Mouse (Mus musculus): ENCODE data around the gene Fam53b. TPM values are rescaled to one million over a fixed set of nuclear protein-coding genes. Genes with fewer than 3 reads are reported as not detected.

The Fam53b gene
- polyA plus RNA-seq, 1 experiment from 2014 or later: 25.3 TPM

DNA sequence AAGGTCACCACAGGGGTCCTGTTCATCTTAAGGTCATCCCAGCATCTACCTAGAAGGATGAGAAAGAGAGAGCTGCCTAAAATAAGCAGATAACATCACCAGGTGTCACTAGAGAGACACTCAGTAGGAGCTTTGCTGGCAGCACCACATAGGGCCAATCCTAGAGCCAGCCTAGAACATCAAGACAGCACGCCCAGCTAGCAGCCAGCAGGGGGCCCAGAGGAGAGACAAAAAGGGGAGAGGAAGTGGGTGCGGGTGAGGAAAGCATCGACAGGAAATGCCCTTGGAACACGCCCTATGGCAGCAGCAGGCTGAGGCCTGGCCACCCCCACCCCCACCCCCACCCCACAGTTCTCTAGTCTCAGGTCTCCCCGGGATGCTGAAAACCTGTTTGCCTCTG, 78.5 kb downstream of the Fam53b start:
- H3K4me2 ChIP-seq (replicated peaks): no peak overlapping the region
- no peaks in the 10 kb centered on the region for H3K27me3 ChIP-seq
- H3K9ac ChIP-seq: no peak overlapping the region
- H3K9me3 ChIP-seq (replicated peaks): no peaks in the 10 kb centered on the region
- no peaks in the 10 kb centered on the region for H3K36me3 ChIP-seq
- peaks cover 56% of the 10 kb centered on the region for H3K4me1 ChIP-seq
- no peak overlapping the region for H3K4me3 ChIP-seq
- no peak for ATAC-seq (ENCODE audit: low FRiP score)
- 58% methylated on average over 5 of the region's 5 CpGs for WGBS
- H3K27ac ChIP-seq: no peak overlapping the region

DNA sequence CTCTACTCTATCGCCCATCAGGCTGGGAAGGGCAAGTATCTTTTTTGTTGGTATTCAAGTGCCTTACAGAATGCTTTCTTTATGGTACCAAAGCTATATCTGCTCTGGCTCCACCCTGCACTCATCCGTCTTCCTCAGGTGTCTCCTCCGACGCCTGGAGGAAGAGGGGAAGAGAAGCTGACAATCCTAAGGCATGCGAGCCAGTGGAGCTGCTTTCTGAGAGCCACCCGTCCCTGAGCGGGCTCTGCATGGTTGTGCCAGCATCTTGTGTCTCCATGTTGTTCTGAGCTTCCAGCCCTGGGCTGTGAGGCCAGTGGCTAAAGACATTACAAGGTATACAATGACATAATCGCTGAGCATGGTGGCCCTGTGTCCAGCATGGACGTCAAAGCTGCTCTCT, 79.5 kb downstream of the Fam53b start:
- Histone ChIP-seq H3K4me1 (peaks cover 61% of the 10 kb centered on the region), H3K4me2 (replicated peaks) (no peak overlapping the region), H3K36me3 (0 out of 2 replicates have a peak, but pooled peaks cover 3% of the 10 kb centered on the region), H3K9me3 (replicated peaks) (no peaks in the 10 kb centered on the region), H3K4me3 (no peak overlapping the region), H3K27me3 (no peaks in the 10 kb centered on the region), H3K9ac (no peak overlapping the region), H3K27ac (peak overlapping the region; percentile 62; the same call in 1 of the 2 replicates)
- 68% methylated on average over 9 of the region's 9 CpGs for WGBS
- ATAC-seq (ENCODE audit: low FRiP score): no peak

DNA sequence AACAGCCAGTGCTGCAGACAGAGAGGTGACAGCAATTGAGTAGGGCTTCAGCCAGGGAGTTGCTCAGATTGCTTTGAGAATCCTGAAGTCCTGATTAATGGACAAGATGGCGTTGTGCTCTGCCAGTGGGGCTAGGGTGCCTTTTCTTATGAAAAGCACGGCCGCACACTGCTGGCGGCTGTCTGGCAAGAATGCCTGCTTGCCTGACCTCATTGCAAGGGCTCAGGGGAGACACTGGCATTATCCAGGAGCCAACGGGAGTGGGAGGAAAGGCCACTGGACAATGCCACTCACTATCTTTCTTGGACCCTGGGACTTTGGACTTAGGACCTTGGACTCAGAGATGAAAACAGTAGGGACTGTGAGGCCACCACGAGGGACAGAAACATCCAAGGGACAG, 80.2 kb downstream of the Fam53b start:
- WGBS: 44% methylated on average over 6 of the region's 6 CpGs
- Histone ChIP-seq H3K9ac (no peak overlapping the region), H3K9me3 (replicated peaks) (no peaks in the 10 kb centered on the region), H3K27ac (peak overlapping the region; percentile 62), H3K36me3 (0 out of 2 replicates have a peak, but pooled peaks cover 3% of the 10 kb centered on the region), H3K4me2 (replicated peaks) (no peak overlapping the region), H3K4me3 (no peak overlapping the region), H3K27me3 (no peaks in the 10 kb centered on the region), H3K4me1 (peaks cover 62% of the 10 kb centered on the region)
- ATAC-seq (ENCODE audit: low FRiP score): no peak

DNA sequence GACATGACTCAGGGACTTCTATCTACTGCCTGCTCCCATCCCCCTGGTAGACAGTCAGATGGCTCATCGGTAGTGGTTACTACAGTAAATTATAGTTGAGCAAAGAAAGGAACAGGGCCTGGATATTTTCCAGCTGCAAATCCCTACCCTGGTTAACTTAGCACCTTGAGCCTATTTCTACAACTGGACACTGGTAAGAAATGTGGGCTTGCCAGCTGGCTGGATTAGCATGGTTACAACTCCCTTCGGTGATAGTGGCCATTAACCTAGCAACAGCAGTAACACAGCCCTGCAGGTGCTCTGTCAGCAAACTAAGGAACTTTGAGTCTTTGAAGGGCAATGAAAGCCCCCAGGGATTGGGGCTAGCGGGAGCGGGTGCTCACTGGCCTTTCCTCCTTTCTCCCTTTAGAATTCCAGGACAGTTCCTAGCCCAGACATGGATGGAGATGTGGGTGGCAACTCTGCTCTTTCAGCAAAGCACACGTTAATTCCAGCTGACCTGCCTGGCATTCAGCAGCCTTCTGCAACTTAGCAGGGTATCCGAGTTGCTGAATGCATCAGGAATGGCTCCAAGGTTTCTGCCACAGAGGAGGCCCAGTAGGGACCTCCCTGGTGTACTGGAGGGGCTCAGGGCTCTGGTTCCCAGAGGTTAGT, 81.4 kb downstream of the Fam53b start:
- Histone ChIP-seq H3K27me3 (no peaks in the 10 kb centered on the region), H3K4me1 (peaks cover 64% of the 10 kb centered on the region), H3K4me3 (no peak overlapping the region), H3K36me3 (0 out of 2 replicates have a peak, but pooled peaks cover 3% of the 10 kb centered on the region), H3K4me2 (replicated peaks) (no peak overlapping the region), H3K9me3 (replicated peaks) (no peaks in the 10 kb centered on the region), H3K9ac (no peak overlapping the region), H3K27ac (peak overlapping the region; percentile 24; the same call in 1 of the 2 replicates)
- ATAC-seq (ENCODE audit: low FRiP score): no peak
- 47% methylated on average over 6 of the region's 6 CpGs for WGBS

DNA sequence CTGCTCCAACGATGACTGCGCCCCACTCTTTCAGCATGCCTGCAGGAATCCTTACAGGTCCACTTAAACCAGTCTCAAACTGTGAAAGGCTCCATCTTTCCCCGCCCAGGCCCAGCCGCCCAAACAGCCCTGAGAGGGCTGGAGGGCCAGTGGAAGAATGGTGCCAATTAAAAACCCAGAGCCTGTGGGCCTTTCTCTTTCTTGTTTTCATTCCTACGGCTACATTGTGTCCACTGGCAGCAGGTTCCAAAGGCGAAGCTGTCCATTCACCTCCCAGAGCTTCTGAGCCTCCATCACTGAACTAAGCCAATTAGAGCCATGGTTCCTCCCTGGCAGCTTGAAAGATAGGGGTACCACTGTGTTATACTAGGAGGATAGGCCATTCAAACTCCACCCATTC, 82.1 kb downstream of the Fam53b start:
- 40% methylated on average over 6 of the region's 6 CpGs for WGBS
- Histone ChIP-seq H3K27me3 (no peaks in the 10 kb centered on the region), H3K4me3 (no peak overlapping the region), H3K27ac (0 out of 2 replicates have a peak overlapping the region, but pooled peaks have one; percentile 24), H3K9me3 (replicated peaks) (no peaks in the 10 kb centered on the region), H3K4me2 (replicated peaks) (no peak overlapping the region), H3K4me1 (peaks cover 64% of the 10 kb centered on the region), H3K36me3 (0 out of 2 replicates have a peak, but pooled peaks cover 3% of the 10 kb centered on the region), H3K9ac (no peak overlapping the region)
- ATAC-seq (ENCODE audit: low FRiP score): no peak

DNA sequence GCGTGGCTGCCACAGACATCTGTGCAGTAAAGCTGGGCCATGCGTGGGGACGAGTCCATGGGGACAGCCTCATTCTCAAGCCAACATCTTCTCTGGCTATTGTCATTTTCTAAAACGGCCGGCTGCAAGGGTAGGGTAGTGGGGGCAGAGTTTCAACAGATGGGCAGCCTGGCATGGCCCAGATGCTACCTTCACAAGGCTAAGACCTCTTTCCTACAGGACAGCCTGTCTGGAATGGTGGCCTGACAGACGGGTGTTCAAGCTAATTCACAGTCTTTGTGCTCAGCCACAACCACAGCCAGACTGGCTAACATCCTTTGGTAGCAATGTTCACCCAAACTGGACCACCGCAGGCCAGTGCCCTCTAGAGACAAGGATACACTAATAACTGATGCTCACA, 83.2 kb downstream of the Fam53b start:
- no peak overlapping the region for H3K4me3 ChIP-seq
- H3K9me3 ChIP-seq (replicated peaks): no peaks in the 10 kb centered on the region
- 0 out of 2 replicates have a peak overlapping the region, but pooled peaks have one; percentile 30 for H3K27ac ChIP-seq
- no peak overlapping the region for H3K9ac ChIP-seq
- no peak for ATAC-seq (ENCODE audit: low FRiP score)
- WGBS: 65% methylated on average over 7 of the region's 7 CpGs
- no peaks in the 10 kb centered on the region for H3K27me3 ChIP-seq
- H3K4me2 ChIP-seq (replicated peaks): no peak overlapping the region
- 0 out of 2 replicates have a peak, but pooled peaks cover 3% of the 10 kb centered on the region for H3K36me3 ChIP-seq
- peaks cover 53% of the 10 kb centered on the region for H3K4me1 ChIP-seq

DNA sequence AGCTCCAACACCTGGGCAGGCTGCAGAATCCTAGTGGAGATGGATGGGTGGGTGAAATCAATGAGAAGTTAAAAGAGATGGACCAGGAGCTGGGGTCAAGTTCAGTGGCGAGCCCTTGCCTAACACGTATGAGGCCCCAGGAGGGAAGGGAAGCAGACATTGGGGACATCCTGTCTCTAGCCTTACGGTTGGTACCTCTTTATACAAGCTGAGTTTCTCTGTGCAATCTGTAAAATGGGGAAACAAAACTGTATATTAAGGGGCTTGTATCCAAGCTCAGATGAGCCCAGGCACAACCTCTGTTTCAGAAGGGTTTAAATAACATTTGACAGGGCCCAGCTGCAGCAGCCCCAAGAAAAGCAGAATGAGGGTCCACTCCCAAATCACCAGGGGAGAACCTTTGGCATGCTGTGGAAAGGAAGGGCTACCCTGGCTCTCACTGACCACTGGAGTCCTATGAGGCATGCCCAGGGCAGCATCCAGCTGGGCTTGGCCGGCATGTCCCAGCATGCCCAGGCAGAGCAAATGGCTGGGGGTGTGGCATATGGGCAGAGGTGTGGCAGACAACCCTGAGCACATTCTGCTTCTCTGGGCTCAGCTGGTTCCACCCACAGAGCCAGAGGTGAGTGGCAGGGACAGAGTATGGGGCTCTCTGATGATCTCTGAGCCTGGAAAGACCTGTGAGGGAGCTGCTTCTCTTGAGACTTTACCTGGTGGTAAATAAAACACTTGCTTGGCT, 84.4 kb downstream of the Fam53b start:
- no peak overlapping the region for H3K9ac ChIP-seq
- H3K4me3 ChIP-seq: no peak overlapping the region
- no peak overlapping the region for H3K27ac ChIP-seq
- no peak for ATAC-seq (ENCODE audit: low FRiP score)
- WGBS: 74% methylated on average over 4 of the region's 4 CpGs
- H3K36me3 ChIP-seq: 0 out of 2 replicates have a peak, but pooled peaks cover 3% of the 10 kb centered on the region
- no peaks in the 10 kb centered on the region for H3K27me3 ChIP-seq
- no peaks in the 10 kb centered on the region for H3K9me3 ChIP-seq (replicated peaks)
- peaks cover 44% of the 10 kb centered on the region for H3K4me1 ChIP-seq
- no peak overlapping the region for H3K4me2 ChIP-seq (replicated peaks)

DNA sequence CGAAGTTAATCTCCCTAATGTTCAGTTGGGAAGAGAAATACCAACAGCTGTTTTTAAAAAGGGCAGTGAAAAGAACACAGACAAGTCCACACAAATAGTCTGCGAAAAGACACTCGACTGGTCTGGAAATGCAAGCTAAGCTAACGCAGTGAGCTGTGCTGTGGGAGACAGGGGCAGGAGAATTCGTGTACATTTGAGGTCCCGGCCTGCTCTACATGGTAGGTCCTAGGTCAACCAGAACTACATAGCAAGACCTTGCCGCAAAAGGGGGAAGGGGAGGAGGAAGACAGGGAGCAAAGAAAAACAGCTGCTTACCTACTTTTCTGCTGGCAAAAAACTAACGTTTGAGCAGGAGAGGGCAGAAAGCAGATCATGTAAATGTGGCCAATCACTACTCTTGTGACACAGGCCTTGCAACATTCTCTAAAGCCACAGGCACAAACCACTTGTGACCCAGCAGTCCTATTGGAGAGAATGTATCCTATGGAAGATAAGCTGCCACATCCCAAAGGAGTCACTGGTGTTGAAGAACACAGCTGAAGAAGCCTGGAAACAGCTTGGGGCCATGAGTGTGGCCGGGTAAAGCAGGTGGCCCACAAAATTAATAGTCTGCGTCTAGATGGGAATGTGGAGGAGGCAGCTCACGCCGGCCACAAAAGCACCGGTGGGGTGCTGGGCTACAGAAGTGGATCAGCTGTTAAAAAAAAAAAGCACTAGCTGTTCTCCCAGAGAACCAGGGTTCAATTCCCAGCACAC, 87.4 kb downstream of the Fam53b start:
- 71% methylated on average over 13 of the region's 13 CpGs for WGBS
- Histone ChIP-seq H3K9ac (no peak overlapping the region), H3K4me3 (no peak overlapping the region), H3K27ac (no peak overlapping the region), H3K4me2 (replicated peaks) (no peak overlapping the region), H3K4me1 (peaks cover 20% of the 10 kb centered on the region; the same call in 1 of the 2 replicates), H3K27me3 (no peaks in the 10 kb centered on the region), H3K9me3 (replicated peaks) (no peaks in the 10 kb centered on the region), H3K36me3 (0 out of 2 replicates have a peak, but pooled peaks cover 3% of the 10 kb centered on the region)
- ATAC-seq (ENCODE audit: low FRiP score): no peak

DNA sequence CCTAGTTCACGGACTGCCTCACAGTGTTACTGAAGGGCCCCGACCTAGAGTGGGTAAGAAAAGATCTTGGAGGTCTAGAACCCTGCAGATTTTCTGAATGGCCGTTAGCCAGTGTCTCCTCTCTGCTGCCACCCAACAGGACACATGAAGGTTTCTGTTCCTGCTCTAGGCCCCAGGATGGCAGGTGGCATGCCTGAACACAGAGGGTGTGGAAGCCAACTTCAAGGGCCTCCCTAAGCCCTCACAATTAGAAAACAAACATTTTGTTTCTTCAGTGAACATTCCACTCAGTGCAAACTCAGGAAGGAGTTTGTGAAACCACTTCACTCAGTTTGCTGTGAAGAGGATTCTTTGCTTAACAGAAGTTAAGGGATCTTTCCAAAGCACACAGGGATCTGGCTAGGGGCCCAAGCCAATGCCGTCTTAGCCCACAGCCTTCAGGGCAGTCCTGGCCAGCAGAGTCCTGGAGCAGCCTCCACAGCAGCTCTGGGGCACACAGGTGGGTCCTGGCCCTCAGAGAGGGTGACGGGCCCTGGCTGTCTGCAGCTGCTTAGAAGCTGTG, 89.1 kb downstream of the Fam53b start:
- WGBS: 91% methylated on average over 5 of the region's 5 CpGs
- Histone ChIP-seq H3K9me3 (replicated peaks) (no peaks in the 10 kb centered on the region), H3K9ac (no peak overlapping the region), H3K27ac (no peak overlapping the region), H3K4me1 (peaks cover 22% of the 10 kb centered on the region), H3K27me3 (no peaks in the 10 kb centered on the region), H3K36me3 (0 out of 2 replicates have a peak, but pooled peaks cover 3% of the 10 kb centered on the region), H3K4me3 (no peak overlapping the region), H3K4me2 (replicated peaks) (no peak overlapping the region)
- no peak for ATAC-seq (ENCODE audit: low FRiP score)

DNA sequence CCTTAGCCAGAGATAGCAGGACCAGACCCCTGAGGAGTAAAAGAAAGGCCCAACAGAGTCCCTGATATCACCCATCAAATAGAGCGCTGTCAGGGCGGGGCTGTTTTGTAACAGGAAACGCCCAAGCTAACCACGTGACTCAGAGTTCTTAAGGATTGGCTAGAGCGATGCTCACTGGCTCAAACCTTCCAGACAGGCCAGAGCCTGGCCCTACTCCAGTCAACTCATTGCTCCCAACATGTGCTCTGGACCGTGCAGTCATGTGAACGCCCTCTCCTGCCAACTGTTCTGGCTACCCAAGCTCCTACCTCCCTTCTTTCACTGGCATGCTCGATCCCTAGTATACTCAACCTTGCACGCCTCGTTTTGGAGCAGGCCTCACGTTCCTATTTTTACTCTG, 89.8 kb downstream of the Fam53b start:
- Histone ChIP-seq H3K4me2 (replicated peaks) (no peak overlapping the region), H3K9ac (no peak overlapping the region), H3K36me3 (no peaks in the 10 kb centered on the region), H3K4me1 (peaks cover 19% of the 10 kb centered on the region), H3K27me3 (no peaks in the 10 kb centered on the region), H3K4me3 (no peak overlapping the region), H3K27ac (no peak overlapping the region), H3K9me3 (replicated peaks) (no peaks in the 10 kb centered on the region)
- 90% methylated on average over 11 of the region's 11 CpGs for WGBS
- no peak for ATAC-seq (ENCODE audit: low FRiP score)

DNA sequence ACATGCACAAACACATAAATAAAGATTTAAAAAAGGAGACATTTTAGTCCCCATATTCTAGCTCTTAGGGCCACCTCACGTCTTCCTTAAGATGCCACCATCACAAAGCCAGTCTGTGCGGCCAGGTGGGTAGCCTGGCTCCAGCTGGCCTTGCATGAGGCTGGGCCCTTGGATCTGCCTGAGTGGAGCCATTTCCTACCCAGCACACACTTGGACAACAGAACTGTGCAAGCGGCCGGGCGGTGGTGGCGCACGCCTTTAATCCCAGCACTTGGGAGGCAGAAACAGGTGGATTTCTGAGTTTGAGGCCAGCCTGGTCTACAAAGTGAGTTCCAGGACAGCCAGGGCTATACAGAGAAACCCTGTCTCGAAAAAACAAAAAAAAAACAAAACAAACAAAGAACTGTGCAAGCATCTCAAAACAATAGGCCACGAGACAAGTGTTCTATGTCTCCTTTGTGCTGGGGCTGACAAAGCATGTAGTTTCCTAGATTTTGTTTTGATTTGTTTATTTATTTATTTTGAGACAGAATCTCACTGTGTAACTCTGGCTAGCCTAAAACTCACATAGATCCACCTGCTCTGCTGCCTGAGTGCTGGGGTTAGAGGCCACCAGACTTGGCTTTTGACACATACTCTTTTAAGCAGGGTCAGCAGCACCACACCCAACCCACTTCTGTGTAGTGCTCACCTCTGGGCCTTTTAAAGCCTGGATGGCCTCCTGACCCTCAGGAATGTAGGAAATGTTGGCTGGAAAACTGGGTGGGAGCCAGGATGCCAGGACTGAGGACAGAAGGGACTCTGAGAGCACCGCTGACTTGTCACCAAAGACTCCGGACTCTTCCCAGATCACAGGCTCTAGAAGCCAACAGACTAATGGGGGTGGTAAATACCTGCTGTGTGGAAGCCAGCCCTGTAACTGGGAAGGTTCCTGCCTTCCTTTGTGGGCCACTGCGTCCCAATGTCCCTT, 91.0 kb downstream of the Fam53b start:
- H3K27ac ChIP-seq: no peak overlapping the region
- WGBS: 88% methylated on average over 12 of the region's 12 CpGs
- H3K36me3 ChIP-seq: no peaks in the 10 kb centered on the region
- no peak overlapping the region for H3K9ac ChIP-seq
- H3K4me2 ChIP-seq (replicated peaks): no peak overlapping the region
- H3K9me3 ChIP-seq (replicated peaks): no peaks in the 10 kb centered on the region
- H3K4me1 ChIP-seq: peaks cover 19% of the 10 kb centered on the region
- no peaks in the 10 kb centered on the region for H3K27me3 ChIP-seq
- H3K4me3 ChIP-seq: no peak overlapping the region
- no peak for ATAC-seq (ENCODE audit: low FRiP score)
